Comparison of ENCODE assay signal across 21 mouse cellular contexts in the genomic region with DNA sequence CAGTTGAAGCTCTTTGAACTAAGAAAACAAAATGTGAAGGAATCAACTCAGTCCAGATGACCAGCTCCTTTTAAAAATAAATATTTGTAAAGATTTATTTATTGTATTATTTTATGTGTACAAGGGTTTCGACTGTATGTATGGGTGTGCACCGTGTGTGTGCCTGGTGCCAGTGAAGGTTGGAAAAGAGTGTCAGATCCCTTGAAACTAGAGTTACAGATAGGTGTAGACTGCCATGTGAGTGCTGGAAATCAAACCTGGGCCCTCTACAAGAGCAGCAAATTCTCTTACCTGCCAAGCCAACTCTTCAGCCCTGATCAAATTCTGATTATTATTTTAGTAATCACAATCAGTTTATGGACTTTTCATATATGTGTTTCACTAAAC.
"Had no signal": no experiment of that assay in that cellular context is flagged by ENCODE, and none has a peak within 500 bp of the region (broad histone marks: within the 10 kb centered on the region; RNA-seq: fewer than 3 reads in every experiment).

No protein-coding gene starts in this region.

- H3K36me3 ChIP-seq: limb, embryonic 13.5 days; liver, embryonic 12.5 days; liver, embryonic 15.5 days; lung, embryonic 15.5 days had no signal

- H3K27me3 ChIP-seq: limb, embryonic 13.5 days; liver, embryonic 12.5 days; liver, embryonic 15.5 days; lung, embryonic 15.5 days; megakaryocyte, embryonic 14.5 days had no signal

- DNase-seq: kidney, adult 2 months; kidney, postnatal 25 days; layer of hippocampus, adult 9-11 months; layer of hippocampus, postnatal 36 days; liver; lung, adult 18-20 months; lung, postnatal 10 days; lung, postnatal 36 days; thymus, adult 18-20 months; thymus, postnatal 36 days had no signal

- H3K27ac ChIP-seq: kidney, postnatal 0 days; layer of hippocampus, adult 2 months; left cerebral cortex, adult 2 months; limb, embryonic 13.5 days; liver, embryonic 12.5 days; liver, embryonic 15.5 days; lung, embryonic 15.5 days had no signal

- H3K4me2 ChIP-seq: limb, embryonic 13.5 days; liver, embryonic 12.5 days; liver, embryonic 15.5 days; lung, embryonic 15.5 days; midbrain, embryonic 11.5 days had no signal

- H3K4me3 ChIP-seq: layer of hippocampus, adult 2 months; left cerebral cortex, adult 2 months; limb, embryonic 13.5 days; liver, embryonic 12.5 days; liver, embryonic 15.5 days; lung, embryonic 15.5 days; megakaryocyte, embryonic 14.5 days; myocyte had no signal

- ATAC-seq: intestine, postnatal 0 days; liver, embryonic 12.5 days had no signal

- H3K4me1 ChIP-seq: liver, embryonic 12.5 days; liver, embryonic 15.5 days; lung, embryonic 15.5 days had no signal

- H3K9me3 ChIP-seq: limb, embryonic 13.5 days; liver, embryonic 12.5 days; liver, embryonic 15.5 days; lung, embryonic 15.5 days had no signal

- H3K9ac ChIP-seq: limb, embryonic 13.5 days; liver, embryonic 12.5 days; liver, embryonic 15.5 days; lung, embryonic 15.5 days had no signal
